ENCODE assay signal across 15 mouse cellular contexts in genomic region chr14:90541848-90542247, GRCm38 (mm10).
"Had no signal": no experiment of that assay in that cellular context is flagged by ENCODE, and none has a peak within 500 bp of the region (broad histone marks: within the 10 kb centered on the region; RNA-seq: fewer than 3 reads in every experiment).

No protein-coding gene starts in this region.

- H3K4me2 ChIP-seq: lung, embryonic 15.5 days; midbrain, embryonic 12.5 days; neural tube, embryonic 12.5 days; stomach, embryonic 15.5 days had no signal

- H3K4me3 ChIP-seq: lung, embryonic 15.5 days; megakaryocyte, embryonic 14.5 days; midbrain, embryonic 10.5 days; midbrain, embryonic 12.5 days; neural tube, embryonic 12.5 days; stomach, embryonic 15.5 days had no signal

- H3K27me3 ChIP-seq: lung, embryonic 15.5 days; megakaryocyte, embryonic 14.5 days; midbrain, embryonic 12.5 days; neural tube, embryonic 12.5 days; stomach, embryonic 15.5 days had no signal

- DNase-seq: liver, postnatal 0 days; lung, adult 2 months; lung, postnatal 14 days; lung, postnatal 36 days; midbrain, embryonic 14.5 days; right cerebral cortex, postnatal 14 days; thymus, adult 2 months; thymus, postnatal 25 days; thymus, postnatal 4 days had no signal

- H3K36me3 ChIP-seq: lung, embryonic 15.5 days; midbrain, embryonic 10.5 days; midbrain, embryonic 12.5 days; neural tube, embryonic 12.5 days; stomach, embryonic 15.5 days had no signal
